Mouse (Mus musculus): ENCODE results near the gene Lrp3.

The Lrp3 gene

DNA sequence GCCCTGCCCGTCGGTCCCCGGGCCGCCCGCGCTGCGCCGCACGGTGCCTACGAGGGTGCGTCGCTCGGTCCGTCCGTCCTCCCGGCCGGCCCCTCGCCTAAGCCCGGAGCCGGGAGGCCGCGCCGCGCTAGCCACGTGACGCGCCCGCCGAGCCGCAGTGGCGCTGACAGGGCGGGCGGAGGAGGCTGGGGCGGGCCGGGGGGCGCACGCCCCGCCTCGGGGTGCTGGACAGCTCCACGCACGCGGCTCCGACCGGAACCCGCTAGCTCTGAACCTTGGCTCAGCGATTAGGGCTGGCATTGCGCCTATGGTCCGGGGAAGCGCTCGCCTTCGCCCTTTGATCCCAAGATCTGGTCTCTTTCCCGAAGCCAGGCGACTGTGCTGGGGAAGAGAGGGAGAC, at the start of gene Lrp3:
Lrp3 (minus strand) TSS at position 274 of the 400 bp plus-strand sequence.
- DNase-seq (ENCODE audit: extremely low read depth, insufficient read length, low spot score): no peak

GRCm38 (mm10) chr7:35264746-35265145, 49.4 kb upstream of the Lrp3 start:
- no peak for DNase-seq (ENCODE audit: extremely low read depth, insufficient read length, low spot score)

DNA sequence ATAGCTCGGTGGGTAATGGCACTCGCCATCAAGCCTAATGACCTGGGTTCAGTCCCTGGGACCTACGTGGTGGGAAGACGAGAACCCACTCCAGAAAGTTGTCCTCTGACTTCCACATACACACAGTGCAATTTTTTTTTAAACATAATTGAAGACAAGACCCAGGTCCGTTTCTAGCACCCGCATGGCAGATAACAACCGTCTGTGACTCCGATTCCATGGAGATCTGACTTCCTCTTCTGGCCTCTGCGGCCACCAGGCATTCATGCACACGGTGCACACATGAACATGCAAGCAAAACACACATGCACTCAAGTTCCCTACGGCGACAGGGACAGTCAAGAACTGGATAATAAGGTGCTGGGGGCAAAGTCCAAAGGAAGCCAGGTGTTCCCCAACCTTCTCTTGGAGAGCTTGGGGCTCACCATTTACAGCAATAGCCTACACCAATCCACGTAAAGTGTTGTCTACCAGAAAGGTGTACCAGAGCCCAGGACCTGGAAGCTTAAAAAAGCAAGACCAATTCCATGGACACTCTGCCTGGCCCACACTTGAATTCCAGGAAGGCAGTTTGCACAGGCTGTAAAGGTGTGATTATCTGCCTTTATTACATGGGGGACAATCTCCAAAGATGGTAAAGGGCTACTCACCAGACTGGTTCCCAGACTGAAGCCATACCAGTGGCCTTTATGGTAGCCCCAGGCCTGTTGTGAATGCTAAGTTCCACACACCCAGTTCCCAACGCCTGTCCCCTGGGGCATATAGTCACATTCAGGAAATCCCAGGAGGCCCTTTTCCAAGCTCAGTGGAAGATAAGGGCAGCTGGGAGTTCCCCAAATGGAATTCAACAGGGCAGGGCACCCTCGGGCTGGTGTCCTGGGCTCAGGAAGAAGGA, 48.5 kb upstream of the Lrp3 start:
- no peak for DNase-seq (ENCODE audit: extremely low read depth, insufficient read length, low spot score)

GRCm38 (mm10) chr7:35259384-35259783, 44.1 kb upstream of the Lrp3 start:
- no peak for DNase-seq (ENCODE audit: extremely low read depth, insufficient read length, low spot score)

DNA sequence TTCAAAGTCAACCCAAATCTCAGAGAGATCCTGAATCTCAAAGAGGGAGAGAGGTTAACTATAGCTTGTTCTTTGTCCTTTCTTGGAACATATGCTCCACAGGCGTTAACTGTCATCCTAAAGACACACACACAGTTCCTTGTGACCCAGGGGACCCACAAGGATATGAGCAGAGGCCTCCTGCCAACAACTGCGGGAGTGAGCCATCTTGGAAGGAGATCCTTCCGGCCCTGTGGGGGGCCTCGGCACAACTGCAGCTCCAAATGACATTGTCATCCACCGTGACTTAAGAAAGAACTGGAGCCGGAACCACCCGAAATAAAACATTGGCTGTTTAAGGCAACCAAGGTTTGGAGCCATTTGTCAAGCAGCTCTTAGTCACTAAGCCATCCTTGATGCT, 43.0 kb upstream of the Lrp3 start:
- no peak for DNase-seq (ENCODE audit: extremely low read depth, insufficient read length, low spot score)

GRCm38 (mm10) chr7:35252041-35252558, 36.8 kb upstream of the Lrp3 start:
- peak; percentile 47 for DNase-seq (ENCODE audit: extremely low read depth, insufficient read length, low spot score)

- peak; percentile 30 for DNase-seq (ENCODE audit: extremely low read depth, insufficient read length, low spot score)
Measured at GRCm38 (mm10) chr7:35237935-35238334, 22.6 kb upstream of the Lrp3 start.

DNA sequence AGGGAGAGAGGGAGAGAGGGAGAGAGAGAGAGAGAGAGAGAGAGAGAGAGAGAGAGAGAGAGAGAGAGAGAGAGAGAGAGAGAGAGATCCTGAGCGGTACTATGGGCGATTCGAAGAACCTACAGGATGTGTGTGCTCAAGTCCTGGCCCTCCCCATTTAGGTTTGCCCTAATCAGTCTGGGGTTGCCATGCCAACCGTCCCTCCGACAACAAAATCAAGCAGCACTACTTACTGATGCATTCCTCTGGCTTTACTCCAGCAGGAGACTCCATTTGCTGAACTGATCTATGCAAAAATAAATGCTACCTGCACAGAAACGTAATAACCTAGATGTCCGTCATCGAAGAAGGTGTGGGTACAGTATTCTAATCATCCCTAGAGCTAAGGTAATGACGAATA, 20.0 kb upstream of the Lrp3 start:
- DNase-seq (ENCODE audit: extremely low read depth, insufficient read length, low spot score): peak; percentile 43

DNA sequence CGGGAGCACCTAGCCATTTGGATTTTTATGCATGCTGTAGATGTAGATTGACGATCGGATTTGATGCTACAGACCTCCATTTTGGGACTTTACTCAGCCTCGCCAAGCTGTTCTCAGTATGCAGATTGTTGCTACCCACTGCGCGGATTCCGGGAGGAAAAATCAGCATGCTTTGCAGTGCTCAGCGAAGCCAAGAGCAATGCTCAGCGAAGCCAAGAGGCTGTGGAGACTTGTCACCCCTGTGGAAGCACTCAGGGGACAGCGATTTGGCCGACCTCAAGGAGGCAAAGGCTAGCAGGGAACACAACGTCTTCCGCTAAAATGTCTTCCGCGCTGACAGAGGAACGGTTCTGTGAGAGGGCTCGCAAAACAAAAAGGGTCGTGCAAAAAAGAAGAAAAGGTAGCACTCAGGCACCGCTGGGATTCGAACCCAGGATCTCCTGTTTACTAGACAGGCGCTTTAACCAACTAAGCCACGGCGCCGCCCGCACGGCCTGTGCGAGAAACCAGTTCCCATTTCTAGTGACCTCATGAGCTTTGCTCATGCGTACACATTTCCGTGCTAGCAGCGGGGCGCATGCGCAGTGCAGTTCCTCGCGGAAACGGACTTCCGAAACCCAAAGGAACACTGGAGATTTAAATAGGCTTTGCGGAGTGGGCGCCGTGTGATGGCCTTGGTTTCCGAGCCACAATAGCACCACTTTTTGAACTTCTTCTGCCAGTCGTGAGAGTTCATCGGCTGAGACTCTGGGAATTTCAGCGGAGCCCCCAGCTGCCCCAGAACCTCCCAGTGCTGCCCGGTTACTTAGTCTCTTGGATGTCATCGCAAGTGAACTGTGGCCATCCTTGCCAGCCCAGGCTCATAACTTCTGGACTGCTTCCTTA, 19.3 kb upstream of the Lrp3 start:
- DNase-seq (ENCODE audit: extremely low read depth, insufficient read length, low spot score): peak; percentile 94

- DNase-seq (ENCODE audit: extremely low read depth, insufficient read length, low spot score): peak; percentile 21
Measured at GRCm38 (mm10) chr7:35233861-35234260, 18.6 kb upstream of the Lrp3 start.

DNA sequence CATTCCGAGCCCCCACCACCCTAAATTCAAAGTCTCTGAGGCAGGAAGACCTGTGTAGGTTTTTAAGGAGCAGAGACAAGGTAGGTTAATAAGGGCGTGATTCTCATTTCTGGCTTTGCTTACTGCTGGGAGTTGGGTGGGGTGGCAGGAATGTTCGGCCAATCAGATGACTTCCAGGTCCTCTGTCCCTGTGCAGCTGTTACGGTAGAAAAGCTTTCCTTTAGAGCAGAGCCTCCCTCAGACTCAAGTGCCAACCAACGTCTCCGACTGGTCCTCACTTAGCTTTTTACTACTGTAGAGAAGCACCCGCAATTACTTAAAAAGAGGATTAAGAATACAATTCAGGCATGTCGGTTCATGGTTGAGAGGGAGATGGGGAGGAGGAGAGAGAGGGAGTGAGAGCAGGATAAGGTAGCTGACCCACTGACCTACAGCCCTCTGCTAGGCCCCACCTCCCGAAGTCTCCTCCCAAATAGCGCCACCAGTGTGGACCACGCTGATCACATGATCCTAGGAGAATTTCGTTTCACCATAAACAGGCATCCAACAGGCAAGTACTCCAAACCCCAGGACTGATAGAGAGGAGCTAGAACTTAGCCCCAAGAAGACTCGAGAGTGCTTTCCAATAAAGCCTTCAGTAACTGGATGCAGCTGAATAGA, 17.6 kb upstream of the Lrp3 start:
- no peak for DNase-seq (ENCODE audit: extremely low read depth, insufficient read length, low spot score)

DNA sequence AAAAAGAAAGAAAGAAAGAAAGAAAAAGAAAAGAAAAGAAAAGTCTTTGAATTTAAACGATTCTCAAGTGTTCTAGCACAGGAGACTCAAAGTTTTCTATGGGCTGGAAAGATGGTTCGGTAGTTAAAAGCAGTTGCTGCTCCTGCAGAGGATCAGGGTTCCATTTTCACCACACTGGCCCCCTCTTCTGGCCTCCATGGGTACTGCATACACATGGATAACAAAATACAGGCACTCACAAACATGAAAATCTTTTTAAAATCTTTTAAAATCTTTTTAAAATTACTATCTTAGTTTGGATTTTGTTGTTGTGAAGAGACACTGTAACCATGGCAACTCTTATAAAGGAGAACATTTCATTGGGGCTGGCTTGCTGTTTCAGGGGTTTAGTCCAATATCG, 15.0 kb upstream of the Lrp3 start:
- DNase-seq (ENCODE audit: extremely low read depth, insufficient read length, low spot score): no peak

- no peak for DNase-seq (ENCODE audit: extremely low read depth, insufficient read length, low spot score)
Measured at GRCm38 (mm10) chr7:35220694-35221365, 5.5 kb upstream of the Lrp3 start.

DNA sequence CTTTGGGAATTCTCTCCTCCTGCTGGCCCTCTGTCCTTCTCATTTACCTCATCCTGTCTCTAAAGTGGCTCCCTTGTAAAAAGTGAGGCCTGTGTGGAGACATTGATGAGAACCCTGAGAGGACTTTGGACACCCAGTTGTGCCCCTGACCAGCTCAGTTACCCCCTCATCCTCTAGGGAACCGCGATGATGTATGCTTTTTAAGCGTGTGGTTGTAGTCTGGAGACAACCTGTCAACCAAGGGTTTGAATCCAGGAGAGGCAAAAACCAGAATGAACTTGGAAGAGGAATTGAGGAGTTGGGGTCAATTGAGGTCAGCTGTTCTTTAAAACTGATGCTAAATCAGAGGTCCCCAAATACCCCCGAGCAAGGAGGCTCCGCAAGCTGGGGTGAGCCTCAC, 433 bp upstream of the Lrp3 start:
- no peak for DNase-seq (ENCODE audit: extremely low read depth, insufficient read length, low spot score)

DNA sequence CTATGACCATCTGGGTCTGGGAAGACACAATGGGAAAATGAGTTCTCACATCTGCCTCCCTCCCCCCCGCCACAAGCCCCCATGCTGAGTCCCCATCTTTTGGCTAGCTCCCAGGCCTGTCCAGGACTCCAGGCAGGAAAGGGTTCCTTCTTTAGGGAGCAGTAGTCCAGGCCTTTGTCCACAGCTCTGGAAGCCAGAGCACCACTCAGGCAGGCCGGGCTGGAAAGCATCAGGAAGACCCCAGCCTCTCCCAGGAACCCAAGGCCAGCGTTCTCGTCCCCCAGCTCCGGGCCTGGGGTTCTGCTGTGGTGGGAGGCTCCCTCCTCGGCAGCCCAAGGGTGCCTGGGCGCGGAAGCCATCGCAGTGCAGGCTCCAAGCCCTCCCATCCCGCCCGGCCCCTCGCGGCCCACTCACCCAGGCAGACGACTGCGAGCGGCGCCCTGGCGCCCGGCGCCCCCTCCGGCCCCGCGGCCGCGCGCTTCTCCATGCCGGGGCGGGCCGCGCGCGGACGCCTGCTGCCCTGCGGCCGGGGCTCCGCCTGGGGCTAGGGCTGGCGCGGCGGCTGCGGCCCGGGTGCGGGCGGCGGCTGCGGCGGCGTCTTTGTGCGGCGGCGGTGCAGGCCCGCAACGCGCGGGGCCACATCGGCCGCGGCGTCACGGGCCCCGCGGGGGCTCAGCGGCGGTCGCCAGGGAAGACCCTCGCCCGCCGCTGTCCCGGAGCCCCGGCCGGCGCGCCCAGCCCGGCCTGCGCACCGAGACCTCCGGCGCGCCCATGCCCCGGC, 666 bp downstream of the Lrp3 start:
- no peak for DNase-seq (ENCODE audit: extremely low read depth, insufficient read length, low spot score)

DNA sequence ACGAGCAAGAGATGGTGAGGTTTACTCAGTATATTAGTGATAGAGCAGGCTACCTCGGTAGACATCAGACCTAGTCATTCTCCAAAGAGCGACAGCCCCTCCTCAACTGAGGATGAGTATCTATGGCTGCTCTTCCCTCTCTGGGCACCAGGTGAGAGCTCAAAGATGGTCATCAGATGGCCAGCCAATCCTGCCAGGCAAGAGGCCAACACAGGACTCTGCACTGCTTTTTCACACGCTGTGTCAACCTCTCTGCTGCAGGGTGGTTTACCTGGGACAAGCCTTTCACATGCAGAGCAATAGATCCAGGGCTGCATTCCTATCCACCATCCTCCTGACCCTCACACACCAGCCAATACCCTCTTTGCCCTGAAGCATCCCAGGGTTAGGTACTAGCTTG, 3.5 kb downstream of the Lrp3 start:
- no peak for DNase-seq (ENCODE audit: extremely low read depth, insufficient read length, low spot score)

- DNase-seq (ENCODE audit: extremely low read depth, insufficient read length, low spot score): no peak
Measured at GRCm38 (mm10) chr7:35199755-35200154, 15.5 kb downstream of the Lrp3 start.

GRCm38 (mm10) chr7:35198981-35199754, 16.1 kb downstream of the Lrp3 start:
- DNase-seq (ENCODE audit: extremely low read depth, insufficient read length, low spot score): no peak

DNA sequence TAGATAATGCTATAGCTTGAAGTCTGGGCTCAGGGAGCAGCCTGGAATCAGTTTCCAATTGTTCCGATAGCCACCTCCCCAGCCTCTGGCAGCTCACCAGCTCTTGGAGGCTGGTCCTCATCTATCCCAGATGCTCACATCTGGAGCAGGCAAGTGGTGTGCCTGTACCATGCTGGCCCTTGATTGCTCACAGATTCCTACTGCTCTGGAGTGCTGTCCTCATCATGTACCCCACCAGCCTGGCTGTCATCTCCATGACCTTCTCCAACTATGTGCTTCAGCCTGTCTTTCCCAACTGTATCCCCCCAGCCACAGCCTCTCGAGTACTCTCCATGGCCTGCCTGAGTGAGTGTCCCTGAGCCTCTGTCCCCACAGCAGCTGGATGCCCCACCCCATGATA, 18.3 kb downstream of the Lrp3 start:
- DNase-seq (ENCODE audit: extremely low read depth, insufficient read length, low spot score): no peak

Measured in 3134 (cell line).